Mouse (Mus musculus) stomach, embryonic 15.5 days (tissue): ENCODE results near the gene Slc22a26. TPM values are rescaled to one million over a fixed set of nuclear protein-coding genes. Genes with fewer than 3 reads are reported as not detected.
"Not testable (repeated sequence)": the region's sequence is repeated elsewhere in the genome, so short reads cannot be mapped to it uniquely, and the experiment has no call there.

Source experiments
- ATAC-seq: fragments of 200-750 bp; cut with Nextera tagmentation; 2 replicates; pipeline ENCODE4 v1.8.0; 2017; ENCODE audit warnings: low read depth, moderate number of reproducible peaks, moderate TSS enrichment; ENCODE audit not compliant: insufficient read depth, low FRiP score
- H3K27ac ChIP-seq: fragments of 300-500 bp; sonication (generic); 2 replicates; pipeline ENCODE4 v1.5.1; 2015; ENCODE audit warnings: mild to moderate bottlenecking, inconsistent platforms
- H3K27me3 ChIP-seq: fragments of 300-500 bp; sonication (generic); replicated peaks from 2 replicates; pipeline ENCODE4 v1.6.1; 2015; ENCODE audit warnings: inconsistent platforms
- H3K36me3 ChIP-seq: fragments of 300-500 bp; sonication (generic); 2 replicates; pipeline ENCODE4 v1.6.1; 2015; ENCODE audit warnings: inconsistent platforms
- H3K4me1 ChIP-seq: fragments of 300-500 bp; sonication (generic); 2 replicates; pipeline ENCODE4 v1.6.1; 2015; ENCODE audit warnings: inconsistent platforms
- H3K4me2 ChIP-seq: fragments of 300-500 bp; sonication (generic); 2 replicates; pipeline ENCODE4 v1.6.1; 2015; ENCODE audit warnings: mild to moderate bottlenecking, inconsistent platforms
- H3K4me3 ChIP-seq: fragments of 300-500 bp; sonication (generic); replicated peaks from 2 replicates; pipeline ENCODE4 v1.5.1; 2015; ENCODE audit warnings: inconsistent platforms
- H3K9ac ChIP-seq: fragments of 300-500 bp; sonication (generic); 2 replicates; pipeline ENCODE4 v1.6.1; 2015; ENCODE audit warnings: inconsistent platforms
- H3K9me3 ChIP-seq: fragments of 300-500 bp; sonication (generic); 2 replicates; pipeline ENCODE4 v1.6.1; 2016; ENCODE audit warnings: inconsistent platforms
- WGBS: fragments of 180-500 bp; shearing (Covaris S2); methylation state at CpG from one replicate; pipeline ENCODE4 v1.1.7; 2015; 5-methylcytosine and 5-hydroxymethylcytosine counted together
- polyA plus RNA-seq: library from polyadenylated mRNA; unstranded; fragments of >200 nt; fragmentation: Nextera tagmentation; extraction: Ambion mirVana; gene quantifications from 2 replicates; pipeline ENCODE4 v1.2.1, GENCODE M21; 2015

The Slc22a26 gene
- not detected in 2 replicates for polyA plus RNA-seq

- WGBS: 77% methylated on average over 1 of the region's 1 CpGs
- no peak for ATAC-seq
- Histone ChIP-seq H3K9me3 (no peaks in the 10 kb centered on the region), H3K36me3 (no peaks in the 10 kb centered on the region), H3K27me3 (no peaks in the 10 kb centered on the region), H3K27ac (no peak within 1 kb of the TSS), H3K4me2 (no peak within 1 kb of the TSS), H3K4me3 (no peak within 1 kb of the TSS), H3K9ac (no peak within 1 kb of the TSS), H3K4me1 (no peaks in the 10 kb centered on the region)
These were observed at the start of gene Slc22a26 for GRCm38 (mm10) chr19:7802571-7802970. Slc22a26 (minus strand) TSS chr19:7802667.

DNA sequence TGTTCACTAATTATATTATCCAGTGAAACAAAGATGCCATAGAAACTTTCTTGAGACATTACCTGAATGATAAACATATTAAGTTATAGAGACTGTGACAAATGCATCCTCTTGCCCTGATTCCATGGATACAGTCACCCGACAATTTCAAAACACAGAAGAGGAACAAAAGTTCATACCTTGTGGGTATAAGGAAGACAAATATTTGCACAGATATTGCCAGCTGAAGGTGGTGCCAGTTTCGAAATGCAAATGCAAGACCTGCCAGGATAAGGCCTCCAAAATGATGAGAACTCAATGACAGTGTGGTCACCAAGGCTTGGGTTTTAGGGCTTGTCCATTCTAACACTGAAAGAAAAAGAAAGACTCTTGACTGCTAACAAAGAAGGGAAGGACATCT is 27.4 kb upstream of the Slc22a26 start:
- no peak overlapping the region for H3K4me2 ChIP-seq
- no peak overlapping the region for H3K27ac ChIP-seq
- WGBS: 68% methylated on average over 2 of the region's 2 CpGs
- H3K9me3 ChIP-seq: no peaks in the 10 kb centered on the region
- H3K9ac ChIP-seq: no peak overlapping the region
- no peaks in the 10 kb centered on the region for H3K36me3 ChIP-seq
- no peaks in the 10 kb centered on the region for H3K4me1 ChIP-seq
- H3K27me3 ChIP-seq: no peaks in the 10 kb centered on the region
- ATAC-seq: no peak
- no peak overlapping the region for H3K4me3 ChIP-seq

DNA sequence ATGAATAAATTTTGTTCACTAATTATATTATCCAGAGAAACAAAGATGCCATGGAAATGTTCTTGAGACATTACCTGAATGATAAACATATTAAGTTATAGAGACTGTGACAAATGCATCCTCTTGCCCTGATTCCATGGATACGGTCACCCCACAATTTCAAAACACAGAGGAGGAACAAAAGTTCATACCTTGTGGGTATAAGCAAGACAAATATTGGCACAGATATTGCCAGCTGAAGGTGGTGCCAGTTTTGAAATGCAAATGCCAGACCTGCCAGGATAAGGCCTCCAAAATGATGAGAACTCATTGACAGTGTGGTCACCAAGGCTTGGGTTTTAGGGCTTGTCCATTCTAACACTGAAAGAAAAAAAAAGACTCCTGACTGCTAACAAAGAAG is 11.9 kb downstream of the Slc22a26 start:
- no peak overlapping the region for H3K9ac ChIP-seq
- H3K4me1 ChIP-seq: no peaks in the 10 kb centered on the region
- H3K4me3 ChIP-seq: no peak overlapping the region
- H3K9me3 ChIP-seq: no peaks in the 10 kb centered on the region
- H3K27me3 ChIP-seq: no peaks in the 10 kb centered on the region
- H3K36me3 ChIP-seq: no peaks in the 10 kb centered on the region
- H3K4me2 ChIP-seq: no peak overlapping the region
- no peak overlapping the region for H3K27ac ChIP-seq
- WGBS: 86% methylated on average over 1 of the region's 1 CpGs
- no peak for ATAC-seq

DNA sequence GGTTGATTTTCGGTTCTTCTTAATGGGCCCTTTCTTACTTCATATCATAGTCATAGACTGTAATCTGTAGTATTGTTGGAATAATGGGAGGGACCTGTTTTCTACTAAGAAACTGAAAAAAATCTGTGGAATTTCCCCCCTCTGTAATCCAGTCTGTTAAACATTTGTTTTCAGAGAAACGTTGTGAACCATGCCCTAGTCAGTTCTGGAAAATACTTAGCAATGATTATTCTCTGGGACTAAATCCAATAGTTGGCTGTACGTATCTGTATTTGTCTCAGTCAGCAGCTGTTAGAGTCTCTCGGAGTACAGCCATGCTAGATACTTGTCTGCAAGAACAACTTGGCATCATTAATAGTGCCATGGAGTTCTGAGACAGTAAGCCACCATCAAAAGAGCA is 27.2 kb downstream of the Slc22a26 start:
- H3K9me3 ChIP-seq: no peaks in the 10 kb centered on the region
- no peak for ATAC-seq
- H3K27ac ChIP-seq: no peak overlapping the region
- no peaks in the 10 kb centered on the region for H3K36me3 ChIP-seq
- 79% methylated on average over 4 of the region's 4 CpGs for WGBS
- no peak overlapping the region for H3K4me3 ChIP-seq
- no peak overlapping the region for H3K9ac ChIP-seq
- H3K4me2 ChIP-seq: no peak overlapping the region
- H3K4me1 ChIP-seq: no peaks in the 10 kb centered on the region
- no peaks in the 10 kb centered on the region for H3K27me3 ChIP-seq

- no peaks in the 10 kb centered on the region for H3K36me3 ChIP-seq
- ATAC-seq: no peak
- no peak overlapping the region for H3K9ac ChIP-seq
- no peaks in the 10 kb centered on the region for H3K4me1 ChIP-seq
- no peak overlapping the region for H3K4me2 ChIP-seq
- H3K4me3 ChIP-seq: no peak overlapping the region
- WGBS: 82% methylated on average over 2 of the region's 2 CpGs
- no peaks in the 10 kb centered on the region for H3K27me3 ChIP-seq
- no peaks in the 10 kb centered on the region for H3K9me3 ChIP-seq
- H3K27ac ChIP-seq: no peak overlapping the region
These were observed 36.3 kb downstream of the Slc22a26 start for GRCm38 (mm10) chr19:7766124-7766523.

GRCm38 (mm10) chr19:7765599-7765998 is 36.9 kb downstream of the Slc22a26 start:
- Histone ChIP-seq H3K4me2 (no peak overlapping the region), H3K27ac (no peak overlapping the region), H3K9me3 (no peaks in the 10 kb centered on the region), H3K4me3 (no peak overlapping the region), H3K9ac (no peak overlapping the region), H3K27me3 (no peaks in the 10 kb centered on the region), H3K36me3 (no peaks in the 10 kb centered on the region), H3K4me1 (no peaks in the 10 kb centered on the region)
- ATAC-seq: no peak
- 73% methylated on average over 3 of the region's 3 CpGs for WGBS

DNA sequence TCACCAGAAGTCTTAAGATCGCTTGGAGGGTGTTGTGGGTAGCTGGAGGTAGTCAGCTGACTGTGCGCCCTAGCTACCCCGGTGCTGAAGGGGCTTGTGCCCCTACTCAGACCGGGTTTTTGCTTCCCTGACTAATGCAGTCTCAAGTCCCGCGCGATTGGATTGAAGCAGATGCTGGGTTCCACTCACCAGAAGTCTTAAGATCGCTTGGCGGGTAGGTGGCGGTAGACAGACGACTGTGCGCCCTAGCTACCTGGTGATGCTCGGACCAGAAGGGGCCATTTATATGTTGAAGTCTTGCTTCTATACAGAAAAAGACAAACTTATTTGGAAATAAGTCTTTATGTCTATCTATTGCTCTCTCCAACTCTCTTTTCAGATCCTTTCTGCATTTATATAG is 49.1 kb downstream of the Slc22a26 start:
- ATAC-seq, H3K27me3 ChIP-seq, H3K9me3 ChIP-seq, H3K36me3 ChIP-seq, H3K4me1 ChIP-seq, H3K4me3 ChIP-seq, H3K27ac ChIP-seq, H3K4me2 ChIP-seq, H3K9ac ChIP-seq: not testable (repeated sequence)
- WGBS: 71% methylated on average over 13 of the region's 13 CpGs

Other genes starting within 250 kb of the Slc22a26 start
- gene Pla2g16, start 245.2 kb downstream of the Slc22a26 start, polyA plus RNA-seq: 10.7 and 13.2 TPM in 2 replicates
- gene Lgals12, start 195.5 kb downstream of the Slc22a26 start, polyA plus RNA-seq: 2.3 and 3.5 TPM in 2 replicates
- not detected in 2 replicates for gene Hrasls5, start 190.1 kb downstream of the Slc22a26 start, polyA plus RNA-seq
- not detected in 2 replicates for gene Slc22a19, start 91.4 kb downstream of the Slc22a26 start, polyA plus RNA-seq
- 0.08 TPM in 1 of 2 replicates, not detected in the other for gene Slc22a27, start 163.4 kb upstream of the Slc22a26 start, polyA plus RNA-seq